Mouse (Mus musculus) lung, embryonic 15.5 days (tissue): ENCODE measurements around the gene Slc2a9. TPM values are rescaled to one million over a fixed set of nuclear protein-coding genes. Genes with fewer than 3 reads are reported as not detected.

Experiments used
- ATAC-seq: fragments of 200-750 bp; cut with Nextera tagmentation; 2 replicates; pipeline ENCODE4 v1.8.0; 2017; ENCODE audit warnings: moderate number of reproducible peaks, borderline replicate concordance; ENCODE audit not compliant: low FRiP score, low TSS enrichment; ENCODE audit errors: extremely low read depth
- H3K27ac ChIP-seq: fragments of 300-500 bp; sonication (generic); 2 replicates; pipeline ENCODE4 v1.5.1; 2015; ENCODE audit warnings: moderate library complexity, mild to moderate bottlenecking, inconsistent platforms
- H3K27me3 ChIP-seq: fragments of 300-500 bp; sonication (generic); 2 replicates; pipeline ENCODE4 v1.6.1; 2015; ENCODE audit warnings: inconsistent platforms
- H3K36me3 ChIP-seq: fragments of 300-500 bp; sonication (generic); 2 replicates; pipeline ENCODE4 v1.6.1; 2015; ENCODE audit warnings: inconsistent platforms
- H3K4me1 ChIP-seq: fragments of 300-500 bp; sonication (generic); 2 replicates; pipeline ENCODE4 v1.6.1; 2015; ENCODE audit warnings: inconsistent platforms
- H3K4me2 ChIP-seq: fragments of 300-500 bp; sonication (generic); 2 replicates; pipeline ENCODE4 v1.6.1; 2015; ENCODE audit warnings: inconsistent platforms, mild to moderate bottlenecking, moderate library complexity
- H3K4me3 ChIP-seq: fragments of 300-500 bp; sonication (generic); 2 replicates; pipeline ENCODE4 v1.5.1; 2015; ENCODE audit warnings: mild to moderate bottlenecking, inconsistent platforms
- H3K9ac ChIP-seq: fragments of 300-500 bp; sonication (generic); 2 replicates; pipeline ENCODE4 v1.6.1; 2015; ENCODE audit warnings: inconsistent platforms
- H3K9me3 ChIP-seq: fragments of 300-500 bp; sonication (generic); 2 replicates; pipeline ENCODE4 v1.6.1; 2016; ENCODE audit warnings: inconsistent platforms
- WGBS: fragments of 180-500 bp; shearing (Covaris S2); methylation state at CpG from one replicate; pipeline ENCODE4 v1.1.7; 2015; 5-methylcytosine and 5-hydroxymethylcytosine counted together
- polyA plus RNA-seq: library from polyadenylated mRNA; unstranded; fragments of >200 nt; fragmentation: Nextera tagmentation; extraction: Ambion mirVana; gene quantifications from 2 replicates; pipeline ENCODE4 v1.2.1, GENCODE M21; 2015

The Slc2a9 gene
- polyA plus RNA-seq, 1 experiment from 2014 or later = 1.4 TPM

GRCm38 (mm10) chr5:38302651-38303050 lies 200.3 kb downstream of the Slc2a9 start:
- Histone ChIP-seq H3K9me3 (no peaks in the 10 kb centered on the region), H3K27me3 (no peaks in the 10 kb centered on the region), H3K4me1 (no peaks in the 10 kb centered on the region), H3K4me2 (no peak overlapping the region), H3K27ac (no peak overlapping the region), H3K36me3 (no peaks in the 10 kb centered on the region), H3K9ac (no peak overlapping the region), H3K4me3 (no peak overlapping the region)
- no peak for ATAC-seq
- 44% methylated on average over 12 of the region's 12 CpGs for WGBS

GRCm38 (mm10) chr5:38301761-38302411 lies 201.1 kb downstream of the Slc2a9 start:
- H3K27ac ChIP-seq = no peak overlapping the region
- no peaks in the 10 kb centered on the region for H3K9me3 ChIP-seq
- H3K4me3 ChIP-seq = no peak overlapping the region
- H3K27me3 ChIP-seq = no peaks in the 10 kb centered on the region
- no peak for ATAC-seq
- no peaks in the 10 kb centered on the region for H3K4me1 ChIP-seq
- H3K9ac ChIP-seq = no peak overlapping the region
- H3K36me3 ChIP-seq = no peaks in the 10 kb centered on the region
- 85% methylated on average over 12 of the region's 12 CpGs for WGBS
- no peak overlapping the region for H3K4me2 ChIP-seq

Other genes starting within 250 kb of the Slc2a9 start
- gene Tmem128, start 243.0 kb downstream of the Slc2a9 start, polyA plus RNA-seq = 80.4 and 81.1 TPM in 2 replicates
- not detected in 2 replicates for gene Otop1, start 227.2 kb downstream of the Slc2a9 start, polyA plus RNA-seq
- not detected in 2 replicates for gene Drd5, start 183.8 kb downstream of the Slc2a9 start, polyA plus RNA-seq
- 210 and 213 TPM in 2 replicates for gene Wdr1, start 60.1 kb upstream of the Slc2a9 start, polyA plus RNA-seq
- 15.2 and 18.1 TPM in 2 replicates for gene Zfp518b, start 181.7 kb upstream of the Slc2a9 start, polyA plus RNA-seq